Mouse (Mus musculus) layer of hippocampus, adult 8-10 months (tissue): ENCODE measurements around the gene Olfr316. TPM values are rescaled to one million over a fixed set of nuclear protein-coding genes. Genes with fewer than 3 reads are reported as not detected.
"Not testable (repeated sequence)": the region's sequence is repeated elsewhere in the genome, so short reads cannot be mapped to it uniquely, and the experiment has no call there.

Experiments
- DNase-seq, 2 experiments: peaks; one replicate each; pipeline ENCODE4 v3.0.0; 2022; ENCODE audit warnings: low spot score in 2 of 2
- total RNA-seq, 4 experiments: library from RNA; stranded (reverse); gene quantifications; 2 replicates each; pipeline ENCODE4 v1.2.4; 2022

The Olfr316 gene
- 1 to 10 TPM in 2 of 4 experiments, under 1 TPM in 2; 0.59 to 1.8 (median 1.2) TPM for total RNA-seq

- no peak for DNase-seq
Observed at GRCm38 (mm10) chr11:58752434-58752833, at the start of gene Olfr316. TSS of gene Olfr316 (plus strand) at chr11:58752734.

GRCm38 (mm10) chr11:58709086-58709485 is 43.4 kb upstream of the Olfr316 start:
- no peak for DNase-seq

DNA sequence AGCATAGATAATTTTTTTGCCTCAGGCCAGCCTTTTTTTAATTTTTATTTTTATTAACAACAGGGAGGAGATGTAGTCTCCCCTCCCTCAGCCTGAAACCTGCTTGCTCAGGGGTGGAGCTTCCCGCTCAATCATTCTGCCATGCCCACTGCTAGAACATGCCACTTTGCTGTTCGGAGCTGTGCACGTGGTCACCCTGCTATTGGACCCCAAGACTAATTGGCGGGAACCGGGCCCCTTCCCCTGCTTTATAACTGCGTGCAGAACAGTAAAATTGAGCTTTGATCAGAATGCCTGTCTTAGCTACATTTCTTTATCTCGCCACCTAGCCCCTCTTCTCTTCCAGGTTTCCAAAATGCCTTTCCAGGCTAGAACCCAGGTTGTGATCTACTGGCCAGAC is 34.8 kb upstream of the Olfr316 start:
- DNase-seq = not testable (repeated sequence)

DNA sequence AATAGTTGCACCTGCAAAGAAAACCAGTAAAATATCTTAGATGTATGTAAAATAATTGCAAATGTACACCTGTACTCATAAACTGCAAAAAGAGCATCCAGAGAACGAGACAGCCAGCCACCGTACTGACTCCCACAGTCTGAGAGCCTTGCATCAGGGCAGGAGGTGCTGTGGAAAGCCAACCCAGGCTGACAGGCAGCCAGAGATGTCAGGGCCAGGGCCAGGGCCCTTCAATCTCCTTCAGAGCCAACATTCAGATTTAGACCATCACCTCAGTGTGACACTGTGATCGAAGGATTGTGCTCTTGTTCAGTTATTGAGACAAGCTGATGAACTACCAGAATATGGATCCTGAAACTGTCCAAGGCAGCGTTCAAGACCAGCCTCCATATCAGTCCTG is 32.8 kb upstream of the Olfr316 start:
- no peak for DNase-seq

GRCm38 (mm10) chr11:58723914-58724313 is 28.6 kb upstream of the Olfr316 start, which contains the start of gene Olfr318:
TSS of gene Olfr318 (minus strand) at chr11:58724014.
- no peak for DNase-seq

DNA sequence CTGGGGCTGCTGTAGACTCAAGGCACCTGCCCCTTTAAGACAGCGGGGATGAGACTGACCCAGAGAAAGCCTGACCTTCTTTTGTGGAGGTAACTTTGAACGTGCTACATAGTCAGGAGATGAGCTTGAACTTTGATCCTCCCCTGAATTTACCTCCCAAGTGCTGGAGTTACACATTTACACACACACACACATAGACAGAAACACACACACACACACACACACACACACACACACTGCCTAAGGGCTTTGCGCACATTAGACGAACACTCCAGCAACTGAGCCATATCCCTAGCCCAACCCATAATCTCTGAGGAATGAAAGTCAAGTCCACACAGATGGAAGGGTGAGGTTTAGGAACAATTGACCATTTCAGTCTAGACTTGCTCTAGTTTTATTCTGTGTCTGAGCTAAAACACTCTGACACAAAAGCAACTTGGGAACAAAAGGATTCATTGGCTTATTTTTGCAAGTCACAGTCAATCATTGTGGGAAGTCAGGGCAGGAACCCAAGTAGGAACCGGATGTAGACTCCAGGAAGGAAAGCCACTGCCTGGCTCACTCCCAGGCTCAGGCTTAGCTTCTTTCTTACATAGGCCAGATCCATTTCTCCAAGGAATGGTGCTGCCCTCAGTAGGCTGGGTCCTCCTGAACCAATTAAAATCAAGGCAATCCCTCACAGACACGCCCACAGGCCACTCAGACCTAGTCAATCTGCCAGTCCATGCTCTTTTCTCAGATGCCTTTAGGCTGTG is 24.5 kb upstream of the Olfr316 start:
- not testable (repeated sequence) for DNase-seq

DNA sequence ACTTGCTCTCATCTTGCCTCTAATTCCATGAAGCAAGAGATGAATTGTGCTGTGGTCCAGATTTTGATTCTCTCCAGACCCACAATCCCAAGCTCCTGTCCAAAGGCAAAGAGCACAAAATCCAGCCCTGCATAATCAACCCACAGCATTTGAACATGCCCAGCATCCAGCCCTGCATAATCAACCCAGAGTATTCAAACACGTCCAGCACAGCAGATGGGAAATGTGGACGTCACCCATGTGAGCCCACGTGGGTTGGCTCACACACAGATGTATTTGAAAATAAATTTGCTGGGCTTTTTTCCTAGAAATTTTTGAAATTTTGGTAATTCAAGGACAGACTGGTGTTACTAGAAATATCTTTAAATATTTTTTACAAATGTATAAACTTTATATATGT is 19.2 kb upstream of the Olfr316 start:
- DNase-seq = peak; percentile 47 to 68

GRCm38 (mm10) chr11:58738792-58739262 is 13.7 kb upstream of the Olfr316 start, which contains the start of gene Olfr317:
TSS of gene Olfr317 (minus strand) at chr11:58739212.
- no peak for DNase-seq

DNA sequence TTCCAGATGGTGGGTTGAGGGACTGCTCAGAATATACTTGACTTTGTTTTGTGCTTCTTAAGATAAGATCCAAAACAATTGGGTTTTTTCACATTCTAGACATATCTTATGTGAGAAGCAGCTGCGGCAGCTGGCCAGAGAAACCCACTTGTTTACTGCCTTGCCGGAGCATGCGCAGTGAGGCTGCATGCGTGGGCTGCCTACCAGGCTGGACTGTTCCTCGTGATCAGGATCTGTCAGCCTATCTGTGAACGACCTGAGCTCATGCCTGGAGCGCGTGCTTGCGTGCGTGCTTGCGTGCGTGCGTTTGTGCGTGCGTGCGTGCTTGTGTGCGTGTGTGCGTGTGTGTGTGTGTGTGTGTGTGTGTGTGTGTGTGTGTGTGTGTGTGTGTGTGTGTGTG is 1.4 kb upstream of the Olfr316 start:
- peak; percentile 35 to 64 for DNase-seq

DNA sequence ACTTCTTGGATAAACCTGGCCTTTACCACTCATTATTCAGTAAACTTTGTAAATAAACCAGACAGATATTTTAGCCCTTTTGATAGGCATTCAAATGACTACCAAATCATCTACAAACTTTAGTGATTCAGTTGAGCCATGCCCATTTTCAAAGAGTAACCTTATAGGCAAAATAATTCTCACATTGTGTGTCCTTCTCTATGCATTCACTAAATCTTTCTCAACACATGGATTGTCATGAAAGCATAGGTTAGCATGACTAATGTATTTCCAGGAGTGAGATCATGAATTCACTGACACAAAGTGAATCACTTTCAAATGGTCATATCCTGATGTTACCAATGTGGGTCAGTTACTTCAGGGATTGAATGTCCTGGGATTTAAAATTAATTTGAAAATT is 20.4 kb downstream of the Olfr316 start, which contains the start of gene Olfr315:
Olfr315 (plus strand) TSS at position 301 of the 400 bp plus-strand sequence.
- DNase-seq = no peak

DNA sequence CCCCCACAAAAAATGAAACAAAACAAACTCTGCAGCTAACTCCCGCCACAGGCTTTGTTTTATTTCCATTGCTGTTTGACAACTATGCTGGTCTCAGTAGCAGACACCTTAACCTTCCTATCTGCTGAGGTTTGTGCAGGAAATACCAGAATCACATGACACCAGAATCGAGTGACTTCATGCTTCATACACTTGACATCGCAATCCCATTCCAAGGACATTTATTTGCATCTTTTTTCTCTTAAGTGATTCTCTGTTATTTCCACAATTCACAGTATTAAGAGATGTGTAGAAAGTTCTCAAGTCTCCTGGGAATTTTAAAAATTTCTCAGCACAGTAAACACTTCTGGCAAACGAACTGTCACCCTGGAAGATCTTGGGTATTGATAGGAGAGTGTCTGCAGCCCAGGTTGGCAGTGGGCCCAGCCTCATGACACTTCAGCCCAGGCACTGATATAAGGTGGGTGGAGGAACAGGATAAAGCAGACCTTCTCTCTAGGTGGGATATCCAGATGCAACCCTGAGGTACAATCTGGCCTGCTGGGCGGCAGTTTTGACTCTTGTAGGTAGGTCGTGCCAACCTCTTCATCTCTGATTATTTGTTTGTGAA is 30.1 kb downstream of the Olfr316 start, which contains the start of gene Olfr314:
Olfr314 (plus strand) TSS at position 473 of the 610 bp plus-strand sequence.
- no peak for DNase-seq

DNA sequence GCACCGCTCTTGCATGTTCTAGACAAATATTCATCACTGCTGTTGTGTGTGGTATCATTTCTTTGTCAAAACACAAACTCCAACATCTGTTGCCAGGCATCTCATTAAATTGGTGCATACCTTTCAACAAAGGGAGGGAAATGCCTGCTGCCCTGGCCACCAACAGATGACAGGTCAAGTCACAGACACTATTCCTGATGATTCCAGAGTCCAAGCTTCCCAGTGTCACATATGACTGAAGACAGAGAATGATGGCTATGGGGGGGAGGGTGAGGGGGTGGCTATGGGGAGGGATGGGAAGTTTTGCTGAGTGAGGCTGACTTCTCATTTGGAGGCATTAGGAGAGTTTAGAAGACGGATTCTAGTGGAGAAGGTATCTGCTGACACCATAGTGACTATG is 31.6 kb downstream of the Olfr316 start:
- no peak for DNase-seq

DNA sequence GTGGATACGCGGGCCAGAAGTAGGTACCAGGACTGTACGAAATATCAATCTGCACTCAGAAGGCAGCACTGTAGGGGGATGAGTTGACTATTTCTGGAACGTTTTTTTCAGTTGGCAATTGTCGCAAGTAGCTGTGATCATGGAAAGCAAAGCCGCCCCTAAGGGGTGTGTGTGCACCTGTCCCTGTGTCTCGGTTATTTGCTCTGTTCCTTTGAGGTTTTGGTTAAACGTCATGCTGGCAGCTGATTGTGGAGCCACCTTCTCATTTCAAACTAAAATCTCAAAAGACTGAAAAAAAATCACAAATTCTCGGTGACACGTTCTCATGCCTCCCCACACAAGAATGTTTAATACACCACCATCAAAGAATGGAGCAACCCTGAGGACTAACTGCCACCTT is 35.1 kb downstream of the Olfr316 start:
- DNase-seq = no peak

DNA sequence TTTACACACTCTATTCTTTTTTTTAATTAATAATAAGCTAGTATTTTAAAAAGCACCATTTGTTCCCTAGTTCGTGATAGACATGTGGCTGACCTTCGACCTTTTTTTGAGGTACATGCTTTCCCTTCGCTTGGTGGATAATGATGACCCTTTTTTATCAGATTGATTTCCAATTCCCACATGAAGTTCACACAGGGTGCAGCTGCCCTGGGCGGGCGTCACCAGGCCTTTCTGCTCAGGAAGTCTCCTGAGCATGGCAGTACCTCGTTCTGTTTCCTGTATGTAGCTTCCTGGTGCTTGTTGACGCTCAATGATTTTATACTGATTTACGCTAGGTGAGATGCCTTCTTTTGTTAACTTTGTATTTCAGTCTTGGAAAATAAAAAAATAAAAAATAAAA is 35.8 kb downstream of the Olfr316 start:
- no peak for DNase-seq

GRCm38 (mm10) chr11:58789532-58789931 is 37.0 kb downstream of the Olfr316 start:
- no peak for DNase-seq

DNA sequence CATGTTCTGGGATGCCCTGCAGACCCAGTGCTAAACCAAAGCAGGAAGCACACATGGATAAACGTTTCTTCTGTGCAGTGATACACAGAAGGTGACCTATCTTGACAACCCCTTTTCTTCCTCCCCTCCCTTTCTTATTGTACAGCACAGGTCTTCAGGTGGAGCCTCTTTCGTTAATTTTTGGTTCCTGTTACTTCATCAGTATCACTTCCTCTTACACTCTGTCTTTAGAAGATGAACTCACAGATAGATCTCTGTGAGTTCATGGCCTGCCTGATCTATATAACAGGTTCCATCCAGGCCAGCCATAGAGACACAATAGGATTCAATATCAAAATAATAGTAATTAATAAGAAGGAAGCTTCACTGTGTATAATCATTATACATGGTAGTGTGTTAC is 37.5 kb downstream of the Olfr316 start:
- DNase-seq = no peak

- DNase-seq = no peak
Observed at GRCm38 (mm10) chr11:58790646-58791045, 38.1 kb downstream of the Olfr316 start.

DNA sequence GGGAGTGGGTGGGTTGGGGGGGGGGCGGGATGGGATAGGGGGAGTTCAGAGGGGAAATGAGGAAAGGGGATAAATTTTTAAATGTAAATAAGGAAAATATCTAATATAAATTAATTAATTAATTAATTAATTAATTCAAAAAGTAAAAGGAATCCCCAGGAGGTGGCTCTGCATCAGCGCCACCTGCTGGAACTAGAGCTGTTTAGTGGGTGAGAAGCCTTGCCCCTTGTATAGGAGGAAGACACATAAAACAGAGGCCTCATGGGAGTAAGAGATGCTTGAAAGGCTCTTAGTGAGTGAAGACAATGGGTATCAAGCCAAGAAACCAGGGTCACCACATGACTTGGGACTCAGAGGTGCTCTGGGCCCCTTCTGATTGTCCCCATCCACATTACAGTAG is 43.3 kb downstream of the Olfr316 start:
- DNase-seq = no peak

GRCm38 (mm10) chr11:58796850-58797249 is 44.3 kb downstream of the Olfr316 start:
- peak; percentile 65 to 80 for DNase-seq

GRCm38 (mm10) chr11:58799747-58800146 is 47.2 kb downstream of the Olfr316 start:
- no peak for DNase-seq

GRCm38 (mm10) chr11:58801558-58802228 is 49.2 kb downstream of the Olfr316 start, which contains the start of gene Fam183b:
TSS of gene Fam183b (minus strand) at chr11:58801960.
- DNase-seq = peak; percentile 28 to 49

GRCm38 (mm10) chr11:58803871-58804270 is 51.3 kb downstream of the Olfr316 start:
- DNase-seq = no peak
